Mouse (Mus musculus): ENCODE measurements around the gene Cgn. TPM values are rescaled to one million over a fixed set of nuclear protein-coding genes. Genes with fewer than 3 reads are reported as not detected.
"Not testable (repeated sequence)": the region's sequence is repeated elsewhere in the genome, so short reads cannot be mapped to it uniquely, and the experiment has no call there.

Gene Cgn
- polyA plus RNA-seq, 1 experiment from 2014 or later = 5.7 TPM

DNA sequence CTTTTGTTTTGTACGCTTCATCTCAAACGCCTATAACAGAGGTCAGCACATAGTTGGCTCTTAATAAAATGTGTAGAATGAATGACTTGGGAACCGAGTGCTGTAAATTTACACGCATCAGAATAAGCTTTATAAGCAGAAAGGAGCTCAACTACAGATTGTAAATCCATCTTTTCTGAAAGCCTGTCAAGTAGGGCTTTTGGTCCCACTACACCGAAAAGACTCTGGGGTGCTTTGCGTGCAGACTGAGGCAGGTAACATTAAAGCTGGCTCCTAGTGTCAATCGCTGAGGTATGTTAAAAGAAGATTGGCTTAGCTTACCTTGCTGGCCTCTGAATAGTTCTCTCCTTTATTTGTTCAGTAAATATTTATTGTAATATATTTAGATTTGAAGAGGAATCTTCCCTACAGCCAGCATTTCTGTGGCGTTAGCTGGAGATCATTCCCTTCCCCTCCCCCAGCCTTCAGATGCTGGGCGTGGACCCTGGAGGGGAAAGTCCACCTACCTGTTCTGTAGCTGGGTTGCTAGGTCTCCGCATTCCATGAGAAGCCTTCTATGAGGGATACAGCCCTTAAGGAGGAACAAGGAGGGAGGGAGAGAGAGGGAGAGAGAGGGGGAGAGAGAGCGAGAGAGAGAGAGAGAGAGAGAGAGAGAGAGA, 959 bp upstream of the Cgn start:
- DNase-seq (ENCODE audit: low spot score) (no peak), ATAC-seq (replicated peaks; ENCODE audit: low FRiP score) (no peak)
- no peaks in the 10 kb centered on the region; the same call in 1 of the 2 replicates for H3K4me1 ChIP-seq (replicated peaks; ENCODE audit: control insufficient read depth, insufficient read depth, low read length)

DNA sequence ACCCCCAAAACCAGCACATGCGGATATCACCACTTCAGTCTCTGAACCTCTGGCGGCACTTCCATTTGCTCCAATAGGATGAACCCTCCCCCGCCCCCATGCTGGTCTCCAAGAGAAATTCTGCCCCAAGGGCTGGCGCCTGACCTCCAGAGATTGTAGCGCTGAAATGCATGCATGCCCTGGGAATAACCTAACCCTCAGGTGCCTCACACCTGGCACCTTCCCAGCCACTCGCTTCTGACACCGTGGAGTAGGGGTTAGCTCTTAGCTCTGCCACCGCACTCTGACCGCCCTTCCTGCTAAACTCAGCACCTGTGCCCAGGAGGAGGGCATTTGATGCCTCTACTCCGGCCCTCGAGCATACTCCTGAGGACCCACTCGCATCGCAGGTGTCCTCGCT, 334 bp downstream of the Cgn start:
- under 1% methylated on average over 14 of the region's 14 CpGs for WGBS
- H3K9me3 ChIP-seq (ENCODE audit: control insufficient read depth, low read length) = no peaks in the 10 kb centered on the region
- ATAC-seq (replicated peaks; ENCODE audit: low FRiP score) (no peak), DNase-seq (ENCODE audit: low spot score) (no peak)
- H3K4me1 ChIP-seq (replicated peaks; ENCODE audit: control insufficient read depth, insufficient read depth, low read length) = no peaks in the 10 kb centered on the region; the same call in 1 of the 2 replicates
- H3K36me3 ChIP-seq (ENCODE audit: control insufficient read depth, insufficient read depth, low read length) = no peaks in the 10 kb centered on the region
- peak overlapping the region; percentile 94 for H3K4me2 ChIP-seq (ENCODE audit: low read depth, low read length, severe bottlenecking)
- H3K27ac ChIP-seq (ENCODE audit: low read depth, low read length) = no peak overlapping the region
- H3K9ac ChIP-seq (ENCODE audit: low read length) = peak overlapping the region; percentile 76
- peak overlapping the region; percentile 53 for H3K4me3 ChIP-seq (ENCODE audit: low read depth, low read length)
- H3K27me3 ChIP-seq (ENCODE audit: control insufficient read depth, insufficient read depth, low read length) = no peaks in the 10 kb centered on the region

More for the DNA sequence above, 959 bp upstream of the Cgn start:
- WGBS = 3% methylated on average over 10 of the region's 11 CpGs
- Histone ChIP-seq H3K36me3 (ENCODE audit: control insufficient read depth, insufficient read depth, low read length) (no peaks in the 10 kb centered on the region), H3K9me3 (ENCODE audit: control insufficient read depth, low read length) (no peaks in the 10 kb centered on the region), H3K9ac (ENCODE audit: low read length) (peak overlapping the region; percentile 76), H3K27me3 (ENCODE audit: control insufficient read depth, insufficient read depth, low read length) (no peaks in the 10 kb centered on the region), H3K27ac (ENCODE audit: low read depth, low read length) (no peak overlapping the region), H3K4me3 (ENCODE audit: low read depth, low read length) (peak overlapping the region; percentile 53), H3K4me2 (ENCODE audit: low read depth, low read length, severe bottlenecking) (peak overlapping the region; percentile 94)

DNA sequence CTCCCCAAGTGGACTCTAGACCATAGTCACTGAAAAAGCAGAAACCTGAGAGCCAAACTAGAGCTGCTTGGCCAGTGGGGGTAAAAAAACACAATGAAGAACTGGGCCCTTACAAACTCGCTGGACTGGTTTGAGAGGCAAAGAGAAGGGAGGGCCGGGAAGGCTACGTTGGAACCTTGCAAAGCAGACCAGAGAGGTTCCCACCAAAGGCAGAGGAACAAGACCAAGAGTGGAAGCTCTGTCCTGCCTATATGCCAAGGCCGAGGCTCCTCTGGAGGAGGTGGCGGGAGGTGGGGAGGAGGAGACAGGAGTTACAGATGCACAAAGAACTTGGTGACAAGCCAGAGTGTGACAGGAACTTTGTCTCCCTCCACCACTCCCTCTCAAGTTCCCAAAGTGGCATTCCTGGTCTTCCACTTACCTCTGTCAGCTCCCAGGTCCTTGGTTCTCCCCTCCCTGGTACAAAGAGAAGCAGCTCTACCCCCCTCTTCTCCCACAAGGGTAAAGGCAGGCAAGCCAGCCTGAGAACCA, 2.1 kb downstream of the Cgn start:
- no peaks in the 10 kb centered on the region for H3K27me3 ChIP-seq (ENCODE audit: control insufficient read depth, insufficient read depth, low read length)
- H3K9ac ChIP-seq (ENCODE audit: low read length) = peak overlapping the region; percentile 8; the same call in 1 of the 2 replicates
- DNase-seq (ENCODE audit: low spot score) (no peak), ATAC-seq (replicated peaks; ENCODE audit: low FRiP score) (no peak)
- no peak overlapping the region for H3K4me3 ChIP-seq (ENCODE audit: low read depth, low read length)
- H3K4me2 ChIP-seq (ENCODE audit: low read depth, low read length, severe bottlenecking) = 0 out of 2 replicates have a peak overlapping the region, but pooled peaks have one; percentile 5
- no peak overlapping the region for H3K27ac ChIP-seq (ENCODE audit: low read depth, low read length)
- no peaks in the 10 kb centered on the region for H3K9me3 ChIP-seq (ENCODE audit: control insufficient read depth, low read length)
- 33% methylated on average over 5 of the region's 5 CpGs for WGBS
- no peaks in the 10 kb centered on the region for H3K36me3 ChIP-seq (ENCODE audit: control insufficient read depth, insufficient read depth, low read length)
- no peaks in the 10 kb centered on the region; the same call in 1 of the 2 replicates for H3K4me1 ChIP-seq (replicated peaks; ENCODE audit: control insufficient read depth, insufficient read depth, low read length)

DNA sequence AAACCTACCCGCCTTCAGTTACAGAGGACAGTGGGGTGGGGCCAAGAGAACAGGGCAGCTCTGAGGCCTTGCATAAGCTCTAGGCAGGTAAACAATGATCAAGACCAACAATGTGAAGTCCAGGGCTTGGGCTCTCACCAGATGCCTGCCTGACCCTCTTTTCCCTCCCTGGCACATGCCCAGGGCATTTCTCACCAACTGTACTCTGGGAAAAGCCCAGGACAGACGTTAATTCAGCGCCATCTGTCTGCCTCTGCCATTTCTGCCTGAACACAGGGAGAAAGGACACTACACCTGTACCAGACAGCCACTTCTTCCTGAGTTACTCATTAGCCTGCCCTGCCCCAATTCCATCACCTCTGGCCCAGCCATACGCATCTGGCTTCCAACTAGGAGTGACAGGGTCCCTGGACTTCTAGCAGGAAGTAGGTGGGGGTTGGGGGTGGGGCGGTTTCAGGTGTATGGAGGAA, 2.8 kb downstream of the Cgn start:
- no peak overlapping the region for H3K9ac ChIP-seq (ENCODE audit: low read length)
- no peaks in the 10 kb centered on the region for H3K9me3 ChIP-seq (ENCODE audit: control insufficient read depth, low read length)
- no peak overlapping the region for H3K27ac ChIP-seq (ENCODE audit: low read depth, low read length)
- H3K4me1 ChIP-seq (replicated peaks; ENCODE audit: control insufficient read depth, insufficient read depth, low read length) = no peaks in the 10 kb centered on the region; the same call in 1 of the 2 replicates
- WGBS = 57% methylated on average over 5 of the region's 5 CpGs
- H3K27me3 ChIP-seq (ENCODE audit: control insufficient read depth, insufficient read depth, low read length) = no peaks in the 10 kb centered on the region
- H3K4me3 ChIP-seq (ENCODE audit: low read depth, low read length) = no peak overlapping the region
- no peaks in the 10 kb centered on the region for H3K36me3 ChIP-seq (ENCODE audit: control insufficient read depth, insufficient read depth, low read length)
- no peak for DNase-seq (ENCODE audit: low spot score)
- ATAC-seq (replicated peaks; ENCODE audit: low FRiP score) = no peak
- H3K4me2 ChIP-seq (ENCODE audit: low read depth, low read length, severe bottlenecking) = no peak overlapping the region

DNA sequence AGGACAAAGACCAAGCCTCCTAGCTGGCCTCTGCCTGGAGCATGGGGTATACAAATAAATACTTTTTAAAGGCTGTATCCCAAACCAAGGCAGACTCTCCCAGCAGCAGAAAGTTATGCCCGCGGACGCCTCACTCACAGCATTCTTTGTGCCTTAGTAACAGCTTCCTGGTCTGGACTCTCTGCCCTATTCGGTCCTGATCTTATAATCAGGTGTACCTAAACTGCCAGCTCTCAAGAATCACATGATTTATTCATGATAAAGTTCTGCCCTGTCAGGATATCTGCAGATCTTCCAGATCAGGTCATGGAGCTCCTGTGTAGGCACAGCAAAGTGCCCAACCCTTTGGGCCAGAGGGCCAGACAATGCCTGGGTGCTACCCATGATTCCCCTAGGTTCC, 3.4 kb downstream of the Cgn start:
- no peak overlapping the region for H3K27ac ChIP-seq (ENCODE audit: low read depth, low read length)
- no peak overlapping the region for H3K4me3 ChIP-seq (ENCODE audit: low read depth, low read length)
- no peaks in the 10 kb centered on the region for H3K9me3 ChIP-seq (ENCODE audit: control insufficient read depth, low read length)
- H3K27me3 ChIP-seq (ENCODE audit: control insufficient read depth, insufficient read depth, low read length) = no peaks in the 10 kb centered on the region
- H3K4me1 ChIP-seq (replicated peaks; ENCODE audit: control insufficient read depth, insufficient read depth, low read length) = no peaks in the 10 kb centered on the region; the same call in 1 of the 2 replicates
- ATAC-seq (replicated peaks; ENCODE audit: low FRiP score) = no peak
- WGBS = 76% methylated on average over 4 of the region's 4 CpGs
- no peak overlapping the region for H3K9ac ChIP-seq (ENCODE audit: low read length)
- no peak for DNase-seq (ENCODE audit: low spot score)
- no peaks in the 10 kb centered on the region for H3K36me3 ChIP-seq (ENCODE audit: control insufficient read depth, insufficient read depth, low read length)
- H3K4me2 ChIP-seq (ENCODE audit: low read depth, low read length, severe bottlenecking) = no peak overlapping the region

DNA sequence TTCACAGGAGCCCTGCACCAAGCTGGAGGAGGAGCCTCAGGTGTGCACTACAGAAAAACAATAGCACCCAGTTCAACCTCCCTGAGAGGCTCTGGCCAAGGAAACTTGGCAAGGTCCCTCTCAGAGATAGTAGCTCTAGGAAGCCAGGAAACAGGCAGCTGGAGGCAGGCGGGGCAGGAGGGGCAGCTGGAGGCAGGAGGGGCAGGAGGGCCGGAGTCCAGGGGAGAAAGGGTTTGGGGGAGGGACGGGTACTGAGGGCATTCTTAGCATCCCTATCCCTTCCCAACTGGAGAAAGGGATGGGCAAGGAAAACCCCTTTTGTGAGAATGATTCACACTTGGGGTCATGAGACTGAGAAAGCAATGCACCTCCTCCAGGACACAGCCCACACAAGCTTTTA, 4.9 kb downstream of the Cgn start:
- H3K9me3 ChIP-seq (ENCODE audit: control insufficient read depth, low read length) = no peaks in the 10 kb centered on the region
- no peaks in the 10 kb centered on the region for H3K27me3 ChIP-seq (ENCODE audit: control insufficient read depth, insufficient read depth, low read length)
- no peak for DNase-seq (ENCODE audit: low spot score)
- H3K4me1 ChIP-seq (replicated peaks; ENCODE audit: control insufficient read depth, insufficient read depth, low read length) = no peaks in the 10 kb centered on the region; the same call in 1 of the 2 replicates
- no peak overlapping the region for H3K9ac ChIP-seq (ENCODE audit: low read length)
- H3K27ac ChIP-seq (ENCODE audit: low read depth, low read length) = no peak overlapping the region
- H3K4me3 ChIP-seq (ENCODE audit: low read depth, low read length) = no peak overlapping the region
- 28% methylated on average over 3 of the region's 3 CpGs for WGBS
- ATAC-seq (replicated peaks; ENCODE audit: low FRiP score) = no peak
- H3K36me3 ChIP-seq (ENCODE audit: control insufficient read depth, insufficient read depth, low read length) = no peaks in the 10 kb centered on the region
- H3K4me2 ChIP-seq (ENCODE audit: low read depth, low read length, severe bottlenecking) = no peak overlapping the region

DNA sequence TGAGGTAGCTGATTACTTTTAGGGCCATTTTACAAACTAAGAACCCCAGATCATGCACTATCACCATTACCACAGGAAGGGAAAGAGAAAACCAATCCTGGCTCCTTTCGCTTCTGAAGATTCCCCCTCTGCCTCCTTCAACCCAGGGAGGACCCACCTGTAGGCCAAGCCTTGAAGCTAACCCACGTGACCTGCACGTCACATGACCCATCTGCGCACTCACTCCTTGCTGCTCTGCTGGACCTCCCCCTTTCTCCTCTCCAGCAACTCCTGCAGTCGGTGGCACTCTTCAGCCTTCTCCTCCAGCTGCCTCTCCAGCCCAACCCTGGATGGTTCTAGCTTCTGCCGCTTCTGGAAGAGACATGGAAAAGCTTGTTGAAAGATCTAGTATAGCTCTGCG, 10.4 kb downstream of the Cgn start:
- Histone ChIP-seq H3K27ac (ENCODE audit: low read depth, low read length) (no peak overlapping the region), H3K36me3 (ENCODE audit: control insufficient read depth, insufficient read depth, low read length) (no peaks in the 10 kb centered on the region), H3K9ac (ENCODE audit: low read length) (no peak overlapping the region), H3K4me1 (replicated peaks; ENCODE audit: control insufficient read depth, insufficient read depth, low read length) (no peaks in the 10 kb centered on the region), H3K4me3 (ENCODE audit: low read depth, low read length) (no peak overlapping the region), H3K27me3 (ENCODE audit: control insufficient read depth, insufficient read depth, low read length) (no peaks in the 10 kb centered on the region), H3K4me2 (ENCODE audit: low read depth, low read length, severe bottlenecking) (no peak overlapping the region), H3K9me3 (ENCODE audit: control insufficient read depth, low read length) (no peaks in the 10 kb centered on the region)
- no peak for DNase-seq (ENCODE audit: low spot score)
- 88% methylated on average over 7 of the region's 7 CpGs for WGBS
- ATAC-seq (replicated peaks; ENCODE audit: low FRiP score) = no peak

DNA sequence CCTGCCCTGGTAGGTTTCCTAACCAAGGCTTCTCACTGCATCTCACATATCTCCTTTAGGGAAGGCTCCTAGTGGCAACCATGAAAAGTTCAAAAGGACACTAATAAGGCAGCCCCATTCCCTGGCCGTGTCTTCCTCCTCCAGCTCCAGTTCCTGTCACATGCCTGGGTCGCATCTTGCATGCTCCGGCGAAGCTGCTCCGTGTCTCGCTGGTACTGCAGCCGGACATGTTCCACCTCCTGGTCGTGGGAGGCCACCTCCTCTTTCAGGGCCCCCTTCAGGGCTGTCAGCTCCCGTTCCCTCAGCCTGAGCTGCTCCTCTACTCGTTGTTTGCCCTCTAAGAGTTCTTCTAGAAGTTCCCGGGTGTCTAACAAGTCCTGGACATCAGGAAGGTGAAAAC, 12.3 kb downstream of the Cgn start:
- no peak overlapping the region for H3K4me2 ChIP-seq (ENCODE audit: low read depth, low read length, severe bottlenecking)
- no peaks in the 10 kb centered on the region for H3K4me1 ChIP-seq (replicated peaks; ENCODE audit: control insufficient read depth, insufficient read depth, low read length)
- H3K36me3 ChIP-seq (ENCODE audit: control insufficient read depth, insufficient read depth, low read length) = no peaks in the 10 kb centered on the region
- H3K9me3 ChIP-seq (ENCODE audit: control insufficient read depth, low read length) = no peaks in the 10 kb centered on the region
- H3K4me3 ChIP-seq (ENCODE audit: low read depth, low read length) = no peak overlapping the region
- no peaks in the 10 kb centered on the region for H3K27me3 ChIP-seq (ENCODE audit: control insufficient read depth, insufficient read depth, low read length)
- WGBS = 83% methylated on average over 11 of the region's 11 CpGs
- no peak for DNase-seq (ENCODE audit: low spot score)
- no peak overlapping the region for H3K9ac ChIP-seq (ENCODE audit: low read length)
- no peak for ATAC-seq (replicated peaks; ENCODE audit: low FRiP score)
- no peak overlapping the region for H3K27ac ChIP-seq (ENCODE audit: low read depth, low read length)

DNA sequence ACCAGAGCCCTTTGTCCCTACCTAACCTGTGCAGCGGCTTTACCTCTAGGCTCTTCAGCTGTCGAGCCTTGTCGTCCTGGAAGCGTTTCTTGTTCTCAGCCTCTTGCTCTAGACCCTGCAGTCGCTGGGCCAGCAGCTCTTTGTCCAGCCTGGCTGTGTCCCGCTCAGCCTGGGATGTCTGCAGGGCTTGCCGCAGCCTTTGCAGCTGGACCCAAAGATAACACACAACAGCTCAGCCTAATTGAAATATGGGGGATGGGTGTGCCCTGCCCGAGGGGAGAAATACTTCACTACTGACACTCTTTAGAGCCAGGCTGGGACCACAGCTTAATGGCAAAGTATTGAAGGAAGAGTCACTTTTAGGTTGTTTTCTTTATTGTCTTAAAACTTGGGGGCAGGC, 20.8 kb downstream of the Cgn start:
- H3K9me3 ChIP-seq (ENCODE audit: control insufficient read depth, low read length); ATAC-seq (replicated peaks; ENCODE audit: low FRiP score): not testable (repeated sequence)

More for the DNA sequence above, 20.8 kb downstream of the Cgn start:
- not testable (repeated sequence) for H3K27ac ChIP-seq (ENCODE audit: low read depth, low read length); H3K27me3 ChIP-seq (ENCODE audit: control insufficient read depth, insufficient read depth, low read length); H3K4me3 ChIP-seq (ENCODE audit: low read depth, low read length); H3K4me2 ChIP-seq (ENCODE audit: low read depth, low read length, severe bottlenecking); DNase-seq (ENCODE audit: low spot score); H3K9ac ChIP-seq (ENCODE audit: low read length); H3K36me3 ChIP-seq (ENCODE audit: control insufficient read depth, insufficient read depth, low read length); H3K4me1 ChIP-seq (replicated peaks; ENCODE audit: control insufficient read depth, insufficient read depth, low read length)
- WGBS = 89% methylated on average over 8 of the region's 8 CpGs
